Mouse (Mus musculus) kidney, embryonic 16.5 days (tissue): ENCODE results near the gene Ctnna2. TPM values are rescaled to one million over a fixed set of nuclear protein-coding genes. Genes with fewer than 3 reads are reported as not detected.

Source experiments
- ATAC-seq: fragments of 200-750 bp; cut with Nextera tagmentation; 2 replicates; pipeline ENCODE4 v1.8.0; 2017; ENCODE audit warnings: moderate TSS enrichment; ENCODE audit not compliant: low FRiP score, low TSS enrichment
- H3K27ac ChIP-seq: fragments of 300-500 bp; sonication (generic); 2 replicates; pipeline ENCODE4 v1.5.1; 2014; ENCODE audit warnings: low read length
- H3K27me3 ChIP-seq: fragments of 300-500 bp; sonication (generic); 2 replicates; pipeline ENCODE4 v1.6.1; 2014; ENCODE audit warnings: low read length, control low read depth, mixed read lengths; ENCODE audit not compliant: insufficient read depth
- H3K36me3 ChIP-seq: fragments of 300-500 bp; sonication (generic); 2 replicates; pipeline ENCODE4 v1.6.1; 2014; ENCODE audit warnings: low read length, control low read depth, mixed read lengths; ENCODE audit not compliant: insufficient read depth
- H3K4me1 ChIP-seq: fragments of 300-500 bp; sonication (generic); 2 replicates; pipeline ENCODE4 v1.6.1; 2014; ENCODE audit warnings: low read length, control low read depth, mixed read lengths; ENCODE audit not compliant: insufficient read depth
- H3K4me2 ChIP-seq: fragments of 300-500 bp; sonication (generic); replicated peaks from 2 replicates; pipeline ENCODE4 v1.6.1; 2014; ENCODE audit warnings: low read depth, low read length
- H3K4me3 ChIP-seq: fragments of 300-500 bp; sonication (generic); 2 replicates; pipeline ENCODE4 v1.5.1; 2014; ENCODE audit warnings: mild to moderate bottlenecking, low read length
- H3K9ac ChIP-seq: fragments of 300-500 bp; sonication (generic); replicated peaks from 2 replicates; pipeline ENCODE4 v1.6.1; 2014; ENCODE audit warnings: low read length
- H3K9me3 ChIP-seq: fragments of 300-500 bp; sonication (generic); 2 replicates; pipeline ENCODE4 v1.6.1; 2016; ENCODE audit warnings: low read length, control low read depth
- WGBS: fragments of 180-500 bp; shearing (Covaris S2); extraction: QIAGEN DNeasy Blood & Tissue Kit; methylation state at CpG from one replicate; pipeline ENCODE4 v1.1.7; 2014; 5-methylcytosine and 5-hydroxymethylcytosine counted together
- polyA plus RNA-seq: library from polyadenylated mRNA; unstranded; fragments of >200 nt; fragmentation: Nextera tagmentation; extraction: Ambion mirVana; gene quantifications from 2 replicates; pipeline ENCODE4 v1.2.1, GENCODE M21; 2015

Gene Ctnna2
- polyA plus RNA-seq, 1 experiment from 2014 or later, result 0.91 TPM

DNA sequence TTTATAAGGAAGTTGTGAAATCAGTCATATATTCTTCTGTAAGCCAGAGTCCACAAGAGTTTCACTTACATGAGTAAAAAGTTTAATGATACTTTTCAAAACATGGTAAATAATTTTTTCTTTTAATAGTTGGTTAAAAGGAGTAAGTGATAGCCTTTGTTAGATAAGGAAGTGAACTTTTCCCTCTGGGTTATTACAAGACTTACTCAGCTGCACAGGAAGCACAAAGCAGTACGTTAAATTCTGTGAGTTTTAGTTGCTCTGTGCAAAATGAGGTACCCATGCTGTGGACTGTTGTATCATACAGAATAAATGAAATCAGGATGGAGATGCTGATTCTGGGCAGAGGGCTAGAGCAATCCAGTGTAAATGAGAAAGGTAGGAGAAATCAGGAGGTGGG lies 423.3 kb downstream of the Ctnna2 start:
- WGBS, result 67% methylated on average over 1 of the region's 1 CpGs
- no peak for ATAC-seq
- no peaks in the 10 kb centered on the region for H3K36me3 ChIP-seq
- no peaks in the 10 kb centered on the region for H3K9me3 ChIP-seq
- H3K9ac ChIP-seq, result no peak overlapping the region
- no peak overlapping the region for H3K27ac ChIP-seq
- H3K4me1 ChIP-seq, result no peaks in the 10 kb centered on the region
- H3K27me3 ChIP-seq, result no peaks in the 10 kb centered on the region
- no peak overlapping the region for H3K4me2 ChIP-seq
- no peak overlapping the region for H3K4me3 ChIP-seq

DNA sequence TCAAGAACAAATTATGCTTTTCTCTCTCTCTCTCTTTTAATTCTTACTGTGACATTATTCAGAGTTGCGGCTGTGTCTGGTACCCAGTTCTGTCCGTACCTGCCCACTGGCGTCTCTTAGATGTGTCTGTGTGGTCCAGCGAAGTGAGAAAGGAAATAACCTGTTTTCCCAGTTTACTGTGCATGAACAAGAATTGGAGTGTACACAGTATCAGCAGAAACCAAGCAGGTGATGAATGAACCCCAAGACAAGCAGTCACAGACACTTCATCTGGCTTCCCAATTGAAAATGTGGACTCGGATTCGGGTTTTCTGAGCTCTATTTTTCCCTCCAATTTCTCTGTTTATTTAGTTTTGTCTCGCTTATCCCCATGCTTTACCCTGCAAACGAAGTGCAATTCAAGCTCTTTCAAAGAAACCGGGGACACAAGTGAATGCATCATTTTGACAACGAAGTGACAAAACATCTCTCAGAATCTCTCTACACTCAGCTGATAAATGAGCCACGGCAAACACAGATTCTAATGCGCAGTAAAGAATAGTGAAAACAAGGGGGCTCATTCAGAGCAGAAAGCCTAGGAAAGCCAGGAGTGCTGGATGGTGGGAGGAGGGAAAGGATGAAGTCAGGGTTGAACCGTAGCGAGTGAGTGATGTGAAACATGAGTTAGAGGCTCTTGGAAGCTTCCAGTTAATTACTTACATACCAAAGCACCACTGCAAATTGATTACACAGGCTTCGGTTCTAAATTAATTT lies 442.3 kb downstream of the Ctnna2 start:
- no peaks in the 10 kb centered on the region for H3K4me1 ChIP-seq
- no peak for ATAC-seq
- no peaks in the 10 kb centered on the region for H3K36me3 ChIP-seq
- no peaks in the 10 kb centered on the region for H3K27me3 ChIP-seq
- H3K27ac ChIP-seq, result no peak overlapping the region
- H3K9me3 ChIP-seq, result no peaks in the 10 kb centered on the region
- H3K9ac ChIP-seq, result no peak overlapping the region
- no peak overlapping the region for H3K4me3 ChIP-seq
- WGBS, result 48% methylated on average over 15 of the region's 15 CpGs
- no peak overlapping the region for H3K4me2 ChIP-seq

DNA sequence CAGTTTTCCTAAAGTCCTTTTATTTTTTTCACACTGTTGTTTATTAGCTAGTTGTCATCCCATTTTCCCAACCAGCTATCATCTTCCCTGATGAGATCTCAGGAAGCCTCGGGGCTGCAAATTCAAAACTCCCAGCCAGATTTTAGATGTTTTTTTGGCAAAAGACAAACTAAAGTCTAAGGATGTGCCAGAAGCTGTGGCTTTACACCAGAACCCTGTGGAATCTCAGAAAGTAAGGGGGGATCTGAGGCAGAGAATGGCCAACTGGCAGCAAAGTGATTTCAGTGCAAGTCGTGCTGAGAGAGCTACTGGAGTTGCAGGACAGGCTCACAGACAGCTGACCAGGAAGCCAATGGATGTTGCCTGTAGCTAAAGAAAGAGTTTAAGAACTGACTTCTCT lies 451.9 kb downstream of the Ctnna2 start:
- WGBS, result 65% methylated on average over 2 of the region's 2 CpGs
- Histone ChIP-seq H3K36me3 (no peaks in the 10 kb centered on the region), H3K9me3 (no peaks in the 10 kb centered on the region)

DNA sequence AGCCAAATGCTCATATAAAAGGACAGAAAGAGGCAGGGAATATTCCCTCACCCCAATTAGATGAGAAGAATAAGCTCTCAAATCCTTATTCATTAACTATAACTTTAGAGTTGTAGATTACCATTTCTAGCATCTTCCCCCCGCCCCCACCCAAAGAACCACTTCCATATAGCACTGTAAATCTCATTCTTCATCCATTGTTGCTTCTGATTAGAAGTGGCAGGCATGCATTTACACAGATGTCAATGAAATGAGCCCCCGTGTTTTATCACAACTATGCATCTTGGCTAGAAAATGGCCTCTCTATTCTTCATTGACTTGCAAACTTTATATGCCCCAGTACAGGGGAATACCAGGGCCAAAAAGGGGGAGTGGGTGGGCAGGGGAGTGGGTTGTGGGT lies 457.7 kb downstream of the Ctnna2 start:
- Histone ChIP-seq H3K36me3 (no peaks in the 10 kb centered on the region), H3K4me1 (no peaks in the 10 kb centered on the region), H3K9me3 (no peaks in the 10 kb centered on the region), H3K9ac (no peak overlapping the region), H3K4me2 (no peak overlapping the region), H3K27me3 (no peaks in the 10 kb centered on the region), H3K4me3 (no peak overlapping the region), H3K27ac (no peak overlapping the region)
- WGBS, result 73% methylated on average over 2 of the region's 2 CpGs
- ATAC-seq, result no peak

More for the DNA sequence above, 451.9 kb downstream of the Ctnna2 start:
- H3K27me3 ChIP-seq, result no peaks in the 10 kb centered on the region
- no peak overlapping the region for H3K4me2 ChIP-seq
- ATAC-seq, result no peak
- H3K4me1 ChIP-seq, result no peaks in the 10 kb centered on the region
- no peak overlapping the region for H3K9ac ChIP-seq
- H3K27ac ChIP-seq, result no peak overlapping the region
- no peak overlapping the region for H3K4me3 ChIP-seq

DNA sequence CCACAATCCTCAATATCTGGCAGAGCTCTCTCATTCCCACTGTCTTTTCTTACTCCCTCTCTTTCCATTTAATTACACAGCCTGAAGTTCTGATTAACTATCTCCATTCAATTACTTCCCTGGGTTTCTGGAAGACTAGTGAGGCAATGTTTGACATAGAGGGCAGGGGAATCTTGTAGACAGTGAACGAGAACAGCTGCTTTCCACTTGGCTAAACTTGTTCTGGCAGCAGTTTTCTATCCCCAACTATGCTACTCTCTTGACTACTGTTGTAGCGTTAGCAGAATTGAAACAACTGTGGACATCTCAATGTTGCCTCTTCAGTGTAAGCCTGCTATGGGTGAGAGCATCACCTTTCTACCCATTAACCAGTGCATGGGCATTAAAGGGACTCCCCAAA lies 463.0 kb downstream of the Ctnna2 start:
- no peaks in the 10 kb centered on the region for H3K36me3 ChIP-seq
- no peaks in the 10 kb centered on the region for H3K27me3 ChIP-seq
- H3K4me3 ChIP-seq, result no peak overlapping the region
- H3K9me3 ChIP-seq, result no peaks in the 10 kb centered on the region
- H3K9ac ChIP-seq, result no peak overlapping the region
- H3K4me1 ChIP-seq, result 0 out of 2 replicates have a peak, but pooled peaks cover 8% of the 10 kb centered on the region
- no peak overlapping the region for H3K4me2 ChIP-seq
- 46% methylated on average over 2 of the region's 2 CpGs for WGBS
- H3K27ac ChIP-seq, result no peak overlapping the region
- ATAC-seq, result no peak

DNA sequence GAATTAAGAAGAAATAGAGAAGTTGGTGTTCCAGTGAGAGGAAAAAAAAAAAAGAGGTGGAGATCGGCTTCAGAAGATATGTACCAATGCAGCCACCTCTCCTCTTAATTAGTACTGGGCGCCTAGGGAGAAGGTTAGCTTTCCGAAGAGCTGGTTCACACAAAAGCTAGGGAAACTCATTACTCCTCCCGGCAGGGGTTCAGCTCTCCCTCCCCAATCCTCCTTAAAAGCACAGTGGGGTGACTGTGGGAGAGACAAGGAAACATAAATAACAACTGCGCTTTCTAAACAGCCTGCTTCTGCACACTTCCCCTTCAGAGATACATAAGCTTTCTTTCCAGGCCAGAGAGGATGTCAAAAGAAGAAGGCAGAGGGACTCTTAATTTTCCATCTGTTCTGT lies 467.7 kb downstream of the Ctnna2 start:
- no peak for ATAC-seq
- Histone ChIP-seq H3K9ac (no peak overlapping the region), H3K27me3 (no peaks in the 10 kb centered on the region), H3K27ac (no peak overlapping the region), H3K4me3 (no peak overlapping the region), H3K4me2 (no peak overlapping the region), H3K9me3 (no peaks in the 10 kb centered on the region), H3K36me3 (no peaks in the 10 kb centered on the region), H3K4me1 (0 out of 2 replicates have a peak, but pooled peaks cover 9% of the 10 kb centered on the region)
- 16% methylated on average over 5 of the region's 5 CpGs for WGBS

DNA sequence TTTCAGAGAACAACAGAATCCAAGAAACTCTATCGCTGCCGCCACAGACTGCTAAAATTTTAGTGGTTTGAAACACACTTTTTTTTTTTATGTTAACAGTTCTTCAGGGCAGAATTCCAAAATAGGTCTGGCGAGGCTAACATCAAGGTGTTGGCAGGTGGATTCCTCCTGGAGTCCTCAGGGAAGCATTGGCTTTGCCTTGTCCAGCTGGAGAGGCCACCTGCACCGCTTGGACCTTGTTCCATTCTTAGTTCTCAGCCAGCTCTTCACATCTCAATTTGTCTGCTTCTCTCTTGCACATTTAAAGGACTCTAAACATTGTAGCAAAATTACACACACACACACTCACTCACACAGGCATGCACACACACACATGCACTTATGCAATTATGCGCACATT lies 487.8 kb downstream of the Ctnna2 start:
- H3K4me1 ChIP-seq, result no peaks in the 10 kb centered on the region
- no peak overlapping the region for H3K9ac ChIP-seq
- H3K27me3 ChIP-seq, result no peaks in the 10 kb centered on the region
- H3K9me3 ChIP-seq, result no peaks in the 10 kb centered on the region
- H3K4me3 ChIP-seq, result no peak overlapping the region
- H3K27ac ChIP-seq, result no peak overlapping the region
- ATAC-seq, result no peak
- H3K36me3 ChIP-seq, result no peaks in the 10 kb centered on the region
- H3K4me2 ChIP-seq, result no peak overlapping the region
- WGBS, result 86% methylated on average over 5 of the region's 5 CpGs

DNA sequence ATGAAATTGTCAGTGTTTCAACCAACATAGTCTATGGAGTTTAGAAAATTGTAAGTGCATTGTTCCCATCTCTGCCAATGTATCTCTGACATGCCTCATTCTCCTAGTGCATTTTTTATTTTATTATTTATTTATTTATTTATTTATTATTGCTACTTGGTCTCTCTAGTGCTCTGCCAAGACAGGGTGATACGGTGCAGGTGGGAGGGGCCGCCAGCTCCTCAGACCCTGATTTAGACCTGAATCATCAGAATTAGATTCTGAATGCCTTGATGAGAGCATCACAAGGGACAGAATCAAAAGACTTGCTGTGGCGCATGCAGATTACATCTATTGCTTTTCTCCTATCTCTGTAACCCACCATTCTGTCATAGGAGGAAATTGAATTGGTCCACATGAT lies 492.8 kb downstream of the Ctnna2 start:
- no peak for ATAC-seq

DNA sequence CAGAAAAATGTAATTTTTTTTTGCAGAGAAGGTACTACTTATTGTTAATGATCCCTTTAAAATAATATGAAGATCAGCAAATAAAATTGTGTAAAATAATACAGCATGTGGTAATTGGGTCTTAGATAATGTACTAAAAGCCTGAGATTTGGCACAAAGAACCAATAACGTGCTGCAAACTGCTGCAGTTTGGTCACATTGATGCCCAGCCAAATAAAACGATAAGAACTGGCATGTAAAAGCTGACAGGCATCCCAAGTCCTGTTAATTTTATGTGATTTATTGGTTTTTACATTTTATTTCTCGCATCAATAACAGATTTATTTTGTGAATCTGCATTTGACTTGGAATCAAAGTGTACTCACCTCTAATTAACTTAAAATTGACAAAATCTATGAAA lies 497.4 kb downstream of the Ctnna2 start:
- ATAC-seq, result no peak
- no peak overlapping the region for H3K4me2 ChIP-seq
- 88% methylated on average over 3 of the region's 3 CpGs for WGBS
- no peaks in the 10 kb centered on the region for H3K9me3 ChIP-seq
- no peak overlapping the region for H3K4me3 ChIP-seq
- H3K9ac ChIP-seq, result no peak overlapping the region
- no peaks in the 10 kb centered on the region for H3K27me3 ChIP-seq
- H3K4me1 ChIP-seq, result no peaks in the 10 kb centered on the region
- no peaks in the 10 kb centered on the region for H3K36me3 ChIP-seq
- no peak overlapping the region for H3K27ac ChIP-seq

More for the DNA sequence above, 492.8 kb downstream of the Ctnna2 start:
- Histone ChIP-seq H3K27ac (no peak overlapping the region), H3K9me3 (no peaks in the 10 kb centered on the region), H3K4me2 (no peak overlapping the region), H3K4me3 (no peak overlapping the region), H3K9ac (no peak overlapping the region), H3K4me1 (no peaks in the 10 kb centered on the region), H3K36me3 (no peaks in the 10 kb centered on the region), H3K27me3 (no peaks in the 10 kb centered on the region)
- WGBS, result 83% methylated on average over 3 of the region's 3 CpGs

DNA sequence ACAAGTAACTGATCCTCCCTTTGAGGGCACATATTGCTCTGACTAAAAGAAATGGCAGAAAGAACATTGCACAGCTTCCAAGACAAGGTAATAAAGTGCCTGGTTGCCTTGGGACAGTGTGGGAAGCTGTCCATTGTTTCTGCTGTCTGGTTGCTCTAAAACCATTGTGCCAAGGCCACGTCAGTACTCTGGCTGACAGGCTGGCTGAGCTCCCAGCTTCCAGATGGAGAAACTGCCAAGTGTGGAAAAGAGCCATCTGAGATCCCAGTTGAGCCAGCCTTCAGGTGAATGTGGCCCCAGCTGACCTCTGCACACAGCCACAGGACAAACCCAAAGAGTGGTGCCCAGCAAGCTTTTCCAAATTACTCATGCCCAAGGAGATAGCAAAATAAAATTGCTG lies 504.1 kb downstream of the Ctnna2 start:
- no peaks in the 10 kb centered on the region for H3K36me3 ChIP-seq
- no peak overlapping the region for H3K4me2 ChIP-seq
- H3K9ac ChIP-seq, result no peak overlapping the region
- no peak overlapping the region for H3K27ac ChIP-seq
- H3K27me3 ChIP-seq, result no peaks in the 10 kb centered on the region
- no peak overlapping the region for H3K4me3 ChIP-seq
- ATAC-seq, result no peak
- H3K4me1 ChIP-seq, result no peaks in the 10 kb centered on the region
- no peaks in the 10 kb centered on the region for H3K9me3 ChIP-seq
- 56% methylated on average over 1 of the region's 1 CpGs for WGBS
